Mouse (Mus musculus): ENCODE results near the gene C1qtnf7.

GRCm38 (mm10) chr5:43583326-43584120 is 68.2 kb downstream of the C1qtnf7 start:
- no peak for TF ChIP-seq MAX (IDR thresholded peaks at IDR 0.05)
- no peak for TF ChIP-seq CTCF (IDR thresholded peaks at IDR 0.05; ENCODE audit: control insufficient read depth, insufficient read depth, insufficient read length)
- TF ChIP-seq MYOD1 (IDR thresholded peaks at IDR 0.05; ENCODE audit: control insufficient read depth, insufficient read length, low read depth): no peak
- TF ChIP-seq USF1 (IDR thresholded peaks at IDR 0.05; ENCODE audit: low read depth): no peak
- no peak for TF ChIP-seq MYOG (IDR thresholded peaks at IDR 0.05; ENCODE audit: control insufficient read depth, extremely low read depth, insufficient read length)
- no peak for TF ChIP-seq FOSL1 (IDR thresholded peaks at IDR 0.05; ENCODE audit: insufficient read depth, low read length, poor library complexity, severe bottlenecking)
- no peak for TF ChIP-seq CEBPB (IDR thresholded peaks at IDR 0.05; ENCODE audit: low read depth)
